Mouse (Mus musculus) lung, postnatal 0 days (tissue): Measurements from ENCODE around the gene Smarca5.

ENCODE experiments used
- CTCF ChIP-seq: IDR thresholded peaks from 2 replicates; pipeline ENCODE4 v1.5.1; 2016; ENCODE audit warnings: antibody characterized with exemption, mild to moderate bottlenecking
- EP300 ChIP-seq: IDR thresholded peaks from 2 replicates; pipeline ENCODE4 v1.6.1; 2016; ENCODE audit warnings: antibody characterized with exemption, mild to moderate bottlenecking, control low read depth

DNA sequence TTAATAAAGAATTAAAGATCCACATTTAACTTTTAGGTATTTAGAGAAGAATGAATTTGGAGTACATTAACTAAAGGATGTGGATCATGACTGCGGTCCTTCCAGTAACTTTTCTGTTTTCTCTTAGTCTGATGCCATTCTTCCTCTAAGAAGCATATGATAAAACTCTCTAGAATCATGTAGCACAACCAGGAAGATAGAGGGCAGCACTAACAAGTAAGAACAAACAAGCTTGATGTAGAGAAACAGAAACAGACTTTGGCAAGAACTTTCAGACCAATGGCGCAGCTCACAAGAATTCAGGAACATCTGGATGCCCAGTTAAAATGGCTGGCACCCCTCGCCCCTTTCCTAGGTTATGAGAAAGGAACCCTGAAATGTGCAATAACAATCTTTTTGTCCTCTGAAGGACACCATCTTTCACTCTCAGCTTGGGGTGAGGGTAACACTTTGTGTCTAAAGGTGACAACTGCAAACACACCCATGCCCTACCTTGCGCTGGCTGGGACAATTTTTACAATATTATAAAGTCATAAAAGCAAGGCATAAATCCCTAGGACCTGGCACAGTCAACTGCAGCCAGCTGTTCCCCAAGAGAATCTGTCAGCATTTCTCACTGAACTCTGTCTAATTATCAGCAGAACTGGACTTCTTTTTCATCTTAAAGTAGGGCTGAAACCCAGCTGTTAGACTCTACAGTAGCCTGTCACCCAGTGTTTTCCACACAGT, 33.6 kb upstream of the Smarca5 start:
- TF ChIP-seq CTCF (peak; percentile 74), EP300 (no peak)
